Mouse (Mus musculus) heart, postnatal 14 days (tissue): ENCODE results near the gene Tmem256. TPM values are rescaled to one million over a fixed set of nuclear protein-coding genes. Genes with fewer than 3 reads are reported as not detected.
A peak's percentile ranks its signal among the peaks of the same experiment; 100 is the strongest.

Experiments
- DNase-seq, 2 experiments: peaks; one replicate each; pipeline ENCODE4 v3.0.0; 2021 to 2022
- intact Hi-C: fragments of 180-260 bp; cut with DNase I; formaldehyde crosslinking; loops from one replicate; pipeline ENCODE4 v1.15.1; 2025
- total RNA-seq, 2 experiments: library from RNA; stranded (reverse); gene quantifications; 2 replicates each; pipeline ENCODE4 v1.2.3; 2021

Gene Tmem256
- total RNA-seq, 2 experiments from 2014 or later, result 134 to 138 TPM

GRCm38 (mm10) chr11:69806378-69806777 is 31.9 kb upstream of the Tmem256 start:
- DNase-seq, result no peak
- intact Hi-C loops, result no loop called here

DNA sequence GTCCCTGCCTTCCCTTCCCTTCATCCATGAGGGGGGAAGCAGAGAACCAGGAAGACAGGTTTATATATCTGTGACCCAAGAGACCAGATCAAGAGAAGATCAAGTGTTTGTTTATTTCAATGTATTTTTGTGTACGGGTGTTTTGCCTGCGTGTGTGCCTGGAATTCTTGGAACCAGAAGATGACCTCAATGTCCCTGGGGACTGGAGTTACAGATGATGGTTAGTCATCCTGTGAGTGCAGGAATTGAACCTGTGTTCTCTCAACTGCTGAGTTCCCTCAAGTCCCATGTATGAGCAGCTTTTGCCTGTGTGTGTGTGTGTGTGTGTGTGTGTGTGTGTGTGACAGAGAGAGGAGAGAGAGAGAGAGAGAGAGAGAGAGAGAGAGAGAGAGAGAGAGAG is 30.7 kb upstream of the Tmem256 start:
- no peak for DNase-seq
- intact Hi-C loops, result no loop called here

GRCm38 (mm10) chr11:69810280-69810679 is 28.0 kb upstream of the Tmem256 start:
- intact Hi-C loops, result no loop called here
- DNase-seq, result no peak

DNA sequence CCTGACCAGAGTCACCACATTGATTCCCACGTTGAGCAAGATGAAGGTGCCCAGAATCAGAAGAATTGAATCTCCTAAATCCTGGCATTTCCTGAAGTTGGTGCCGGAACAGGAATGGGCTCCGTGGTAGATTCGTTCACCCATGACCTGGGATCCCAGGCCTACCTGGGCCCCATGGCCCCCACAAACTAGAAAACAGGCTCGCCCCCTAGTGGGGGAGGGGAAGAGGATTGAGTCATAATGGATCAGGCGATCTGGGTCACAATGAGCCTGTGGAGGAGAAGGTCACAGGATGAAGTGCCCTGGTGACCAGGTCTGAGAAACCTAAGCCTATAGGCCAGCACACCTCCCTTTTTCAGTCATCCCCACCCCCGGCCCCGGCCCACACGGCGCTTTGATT is 23.2 kb upstream of the Tmem256 start, which contains the start of gene Gm39566:
Gene Gm39566 (minus strand): TSS at position 144 of the 400 bp plus-strand sequence.
- intact Hi-C loops, result no loop called here
- no peak for DNase-seq

DNA sequence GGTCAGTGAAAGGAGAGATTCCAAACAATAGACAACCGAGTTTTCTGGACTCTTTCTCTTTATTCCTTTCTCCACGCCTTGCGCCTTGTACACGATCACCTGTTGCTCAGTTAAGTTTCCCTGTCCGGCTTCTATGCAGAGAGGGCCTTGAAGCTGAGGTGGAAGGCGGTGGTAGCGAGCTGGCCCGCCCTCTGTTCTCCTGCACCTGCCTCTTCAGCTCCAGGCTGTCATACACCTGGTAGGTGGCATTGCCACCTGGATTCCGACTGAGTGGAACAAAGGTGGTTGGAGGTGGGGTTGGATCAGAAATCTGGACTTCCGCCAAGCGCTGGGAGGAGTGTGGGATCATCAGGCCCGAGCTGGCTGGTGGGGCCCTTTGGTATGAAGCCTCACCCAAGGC is 21.8 kb upstream of the Tmem256 start:
- intact Hi-C loops, result no loop called here
- DNase-seq, result no peak

- DNase-seq, result no peak
- intact Hi-C loops, result no loop called here
Measured at GRCm38 (mm10) chr11:69818365-69818764, 19.9 kb upstream of the Tmem256 start, which contains the start of gene Spem2. Spem2 (minus strand) TSS chr11:69818465.

DNA sequence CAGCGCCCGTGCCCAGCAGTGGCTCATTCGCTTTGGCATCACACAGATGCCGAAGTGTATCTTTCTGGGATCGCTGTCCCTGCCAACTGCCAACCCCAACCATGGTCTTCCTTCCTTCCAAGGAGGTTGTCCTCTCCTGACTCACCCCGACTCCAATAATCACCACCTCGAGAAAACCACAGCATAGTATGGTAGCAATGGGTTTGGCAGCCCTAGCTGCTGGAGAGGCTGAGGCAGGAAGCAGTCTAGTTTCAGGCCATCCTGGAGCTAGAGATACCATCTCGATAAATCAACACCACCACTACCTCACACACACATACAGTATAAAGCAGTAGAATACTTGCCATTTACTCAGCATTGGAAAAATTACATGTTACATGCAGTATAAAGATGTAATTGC is 19.4 kb upstream of the Tmem256 start:
- intact Hi-C loops, result no loop called here
- no peak for DNase-seq

DNA sequence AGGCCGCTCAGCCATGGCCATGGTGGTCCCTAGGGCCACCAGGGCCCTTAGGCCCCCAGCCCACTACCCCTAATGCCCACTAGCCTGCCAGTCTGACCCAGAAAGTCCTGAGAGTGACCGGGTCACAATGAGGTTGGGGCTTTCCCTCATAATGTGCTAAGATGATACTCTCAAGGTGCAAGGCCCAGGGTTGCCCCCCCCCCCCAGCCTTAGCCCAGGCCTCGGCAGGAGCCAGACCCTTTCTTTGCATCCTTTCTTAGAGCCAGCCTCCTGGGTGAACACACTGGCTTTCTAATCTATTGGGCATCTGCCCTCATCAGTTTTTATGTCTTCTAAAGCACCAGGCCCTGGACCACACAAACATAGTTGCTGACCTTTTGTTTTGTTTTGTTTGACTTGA is 16.2 kb upstream of the Tmem256 start, which contains the start of gene Spem1:
Gene Spem1 (minus strand): TSS at position 101 of the 400 bp plus-strand sequence.
- intact Hi-C loops, result no loop called here
- DNase-seq, result no peak

GRCm38 (mm10) chr11:69823456-69823855 is 14.9 kb upstream of the Tmem256 start:
- intact Hi-C loops, result no loop called here
- no peak for DNase-seq

- intact Hi-C loops, result no loop called here
- DNase-seq, result no peak
Measured at GRCm38 (mm10) chr11:69828832-69829231, 9.5 kb upstream of the Tmem256 start.

DNA sequence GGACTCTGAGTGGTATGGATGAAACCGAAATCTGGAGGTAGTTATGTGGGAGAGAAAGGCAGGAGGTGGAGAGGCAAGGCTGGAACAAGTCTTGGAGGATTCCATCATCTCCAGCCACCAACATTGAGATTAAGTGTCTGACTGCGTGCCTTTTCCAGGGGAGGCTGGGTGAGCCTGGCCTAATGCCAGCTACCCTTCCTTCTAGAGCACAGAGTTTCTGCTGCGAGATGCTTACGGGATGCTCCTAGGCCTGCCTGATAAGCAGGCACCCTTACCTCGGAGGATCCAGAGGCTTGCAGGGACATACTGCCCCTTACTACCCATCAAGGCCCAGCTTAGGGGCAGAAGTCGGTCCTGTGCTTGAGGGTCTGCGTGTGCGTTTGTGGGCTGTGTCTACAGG is 4.8 kb upstream of the Tmem256 start:
- no peak for DNase-seq
- intact Hi-C loops, result no loop called here

GRCm38 (mm10) chr11:69834001-69834549 is 4.2 kb upstream of the Tmem256 start:
- intact Hi-C loops, result no loop called here
- DNase-seq, result no peak

- intact Hi-C loops, result loop anchor here (5.0 kb wide), 1 partner anchor 42 kb away; the partner anchor contains the start of gene Tmem95
- DNase-seq, result no peak
Measured at GRCm38 (mm10) chr11:69835326-69835965, 2.9 kb upstream of the Tmem256 start.

DNA sequence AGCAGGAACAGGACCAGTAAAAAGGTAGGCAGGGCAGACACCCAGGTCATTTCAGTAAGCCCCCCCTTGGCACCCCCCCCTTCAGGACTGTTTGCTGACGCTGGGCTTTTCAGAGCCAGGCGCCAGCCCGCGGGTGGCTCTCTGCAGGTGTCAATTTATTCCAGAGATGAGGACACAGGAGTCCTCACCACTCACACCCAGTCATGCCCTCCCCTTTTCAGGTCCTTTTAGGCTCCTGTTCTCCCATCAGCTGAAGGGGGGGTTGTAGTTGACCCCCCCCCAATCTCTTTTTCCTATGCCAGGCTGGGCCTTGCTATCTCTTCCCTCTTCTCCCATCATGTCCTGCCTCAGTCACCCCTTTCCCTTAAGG is 2.4 kb upstream of the Tmem256 start:
- DNase-seq, result no peak

GRCm38 (mm10) chr11:69836703-69837576 is 1.4 kb upstream of the Tmem256 start:
- peak; percentile 49 to 53 for DNase-seq
- intact Hi-C loops, result loop anchor here (2.0 to 5.0 kb wide), 2 partner anchors 34 to 40 kb away; partner anchors contain the start of gene Tmem95

More for the DNA sequence above, 2.4 kb upstream of the Tmem256 start:
- intact Hi-C loops, result loop anchor here (2.0 to 5.0 kb wide), 2 partner anchors 33 to 41 kb away; partner anchors contain the start of gene Tmem95

- intact Hi-C loops, result loop anchor here (2.0 to 5.0 kb wide), 2 partner anchors 35 to 40 kb away; partner anchors contain the start of gene Tmem95
- no peak for DNase-seq
Measured at GRCm38 (mm10) chr11:69837604-69837951, 736 bp upstream of the Tmem256 start, which contains the start of gene Nlgn2. Nlgn2 (minus strand) TSS chr11:69837784.

- intact Hi-C loops, result loop anchor here (2.0 to 5.0 kb wide), 2 partner anchors 39 to 62 kb away; partner anchors contain the start of genes 2810408A11Rik, Neurl4 and Tmem95
- no peak for DNase-seq
Measured at GRCm38 (mm10) chr11:69838714-69839104, 395 bp downstream of the Tmem256 start.

- peak; percentile 94 to 96 for DNase-seq
- intact Hi-C loops, result no loop called here
Measured at GRCm38 (mm10) chr11:69846198-69846680, 7.9 kb downstream of the Tmem256 start, which contains the start of gene Plscr3. Plscr3 (plus strand) TSS chr11:69846376.

DNA sequence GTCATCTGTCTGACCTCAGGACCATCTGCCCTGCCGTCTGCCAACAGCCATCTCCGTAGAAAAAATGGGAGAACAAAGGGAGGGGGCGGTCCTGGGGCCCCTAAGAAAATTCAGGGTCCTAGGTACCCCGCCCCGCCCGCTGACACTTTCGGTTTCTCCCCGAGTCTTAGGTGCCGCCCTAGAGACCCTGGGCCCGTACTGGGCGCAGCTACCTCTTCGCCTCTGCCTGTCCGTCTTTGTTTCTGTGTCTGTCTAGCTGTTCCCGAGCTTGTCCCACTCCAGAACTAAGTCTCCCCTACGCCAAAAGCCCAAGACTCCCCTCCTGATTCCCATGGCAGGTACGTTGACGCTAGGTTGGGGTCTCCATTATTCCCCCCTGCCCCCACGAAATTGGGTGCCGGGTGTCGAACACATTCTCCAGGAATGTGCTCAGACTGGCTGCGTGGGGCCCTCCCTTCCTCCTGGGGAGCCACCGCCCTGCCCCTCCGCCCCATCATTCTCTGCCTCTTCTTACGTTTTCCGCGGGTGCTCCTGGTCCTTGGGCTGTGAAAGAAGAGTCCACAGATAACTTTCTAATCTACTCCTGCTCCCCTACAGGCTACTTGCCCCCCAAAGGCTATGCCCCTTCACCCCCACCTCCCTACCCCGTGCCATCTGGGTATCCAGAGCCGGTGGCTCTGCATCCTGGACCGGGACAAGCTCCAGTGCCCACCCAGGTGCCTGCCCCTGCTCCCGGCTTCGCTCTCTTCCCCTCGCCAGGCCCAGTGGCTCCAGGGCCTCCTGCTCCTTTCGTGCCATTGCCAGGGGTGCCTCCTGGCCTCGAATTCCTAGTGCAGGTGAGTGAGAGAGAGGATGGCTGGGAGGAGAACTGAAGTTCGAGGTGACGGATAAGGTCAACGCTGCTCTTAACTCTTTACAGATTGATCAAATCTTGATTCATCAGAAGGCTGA is 8.7 kb downstream of the Tmem256 start:
- peak in 1 of 2 experiments; percentile 41 for DNase-seq

More for the DNA sequence above, 8.7 kb downstream of the Tmem256 start:
- intact Hi-C loops, result no loop called here
